Mouse (Mus musculus): ENCODE measurements around the gene Aadacl3.
A peak's percentile ranks its signal among the peaks of the same experiment; 100 is the strongest.

Aadacl3 gene

DNA sequence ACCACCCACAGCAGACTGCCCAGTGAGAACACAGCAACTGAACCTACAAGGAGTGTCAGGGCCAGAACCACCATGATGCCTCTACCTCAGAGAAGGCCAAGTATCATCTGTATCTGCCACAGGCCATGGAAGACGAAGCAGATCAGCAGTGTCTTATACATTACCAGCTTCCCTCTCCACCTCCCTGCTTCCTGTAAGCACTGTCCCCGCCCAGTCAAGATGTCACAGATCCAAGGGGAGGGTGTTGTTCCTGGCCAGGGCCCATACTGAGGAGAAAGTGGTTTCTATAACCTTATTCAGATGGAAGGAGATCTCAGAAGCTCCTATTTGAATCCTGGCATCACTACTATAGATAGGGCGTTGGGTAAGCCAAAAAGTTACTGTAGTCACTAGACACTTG is at the start of gene Aadacl3:
Gene Aadacl3 (minus strand): TSS at position 101 of the 400 bp plus-strand sequence.
- DNase-seq (ENCODE audit: low read depth, low spot score) = no peak

DNA sequence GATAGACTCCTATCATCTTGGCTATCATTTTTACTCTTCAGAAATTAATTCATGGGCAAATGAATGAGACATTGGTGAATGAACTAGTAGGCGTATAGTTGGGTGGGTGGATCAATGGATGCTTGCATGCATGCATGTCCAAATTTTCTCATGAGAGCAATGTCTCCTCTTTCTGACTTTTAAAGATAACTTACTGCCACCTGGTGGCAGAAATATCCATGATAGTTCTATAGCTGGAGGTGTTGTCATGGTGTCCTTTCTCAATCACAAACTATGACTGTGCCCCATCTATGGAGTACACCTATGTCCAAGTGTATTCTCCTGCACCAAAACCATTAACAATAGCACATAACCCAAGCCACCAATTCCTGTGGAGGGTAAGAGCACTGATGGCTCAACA is 43.0 kb upstream of the Aadacl3 start:
- no peak for DNase-seq (ENCODE audit: low read depth, low spot score)

DNA sequence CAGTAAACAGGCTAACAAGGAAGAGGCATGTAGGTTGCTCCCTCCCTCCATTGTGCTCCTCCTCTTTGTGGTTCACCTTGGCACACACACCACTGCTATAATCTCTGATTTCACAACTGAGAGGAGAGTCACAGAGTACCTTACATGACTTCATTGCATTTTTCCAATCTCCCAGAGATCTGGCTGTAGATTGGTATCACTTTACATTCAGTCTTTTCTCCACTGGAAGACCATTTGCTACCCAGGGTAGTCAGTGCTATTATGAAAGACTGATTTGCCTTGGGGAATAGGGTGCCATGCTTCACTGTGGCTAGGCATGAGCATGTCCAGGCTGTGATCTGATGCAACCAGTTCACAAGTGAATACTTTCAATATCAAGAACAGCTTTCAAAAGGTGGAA is 29.8 kb upstream of the Aadacl3 start:
- no peak for DNase-seq (ENCODE audit: low read depth, low spot score)

DNA sequence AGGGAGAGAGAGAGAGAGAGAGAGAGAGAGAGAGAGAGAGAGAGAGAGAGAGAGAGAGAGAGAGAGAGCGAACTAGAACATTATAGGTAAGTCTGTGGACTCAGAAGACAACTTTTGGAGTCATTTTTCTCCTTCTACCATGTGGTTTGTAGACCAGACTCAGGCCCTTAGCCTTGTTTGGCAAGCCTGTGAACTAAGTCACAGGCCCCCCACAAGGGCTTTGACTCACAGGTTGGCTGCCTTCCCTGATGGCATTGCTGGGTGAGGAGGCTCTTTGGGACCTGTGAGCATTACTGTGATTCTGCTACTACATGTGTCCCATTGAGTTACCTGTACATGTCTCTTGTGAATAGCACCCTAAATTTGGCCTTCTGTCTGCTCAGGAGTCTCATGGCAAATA is 4.5 kb upstream of the Aadacl3 start:
- DNase-seq (ENCODE audit: low read depth, low spot score) = no peak

DNA sequence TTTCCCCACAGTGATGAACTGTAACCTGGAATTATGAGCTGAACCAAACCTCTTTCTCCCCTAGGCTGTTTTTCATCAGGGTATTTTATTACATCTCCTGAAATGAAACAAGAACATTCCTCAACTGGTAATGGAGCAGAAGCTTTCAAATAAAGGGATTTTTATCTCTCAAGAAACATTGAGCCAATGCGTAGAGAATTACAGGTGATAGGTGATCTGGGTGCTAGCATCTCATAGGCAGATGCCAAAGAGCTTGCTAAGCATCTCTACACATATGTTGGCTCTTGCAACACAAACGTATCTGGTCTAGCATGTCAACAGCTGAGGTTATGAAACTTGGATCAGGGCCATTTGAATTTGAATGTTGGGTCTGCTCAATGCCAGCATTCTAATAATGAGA is 1.6 kb upstream of the Aadacl3 start:
- no peak for DNase-seq (ENCODE audit: low read depth, low spot score)

DNA sequence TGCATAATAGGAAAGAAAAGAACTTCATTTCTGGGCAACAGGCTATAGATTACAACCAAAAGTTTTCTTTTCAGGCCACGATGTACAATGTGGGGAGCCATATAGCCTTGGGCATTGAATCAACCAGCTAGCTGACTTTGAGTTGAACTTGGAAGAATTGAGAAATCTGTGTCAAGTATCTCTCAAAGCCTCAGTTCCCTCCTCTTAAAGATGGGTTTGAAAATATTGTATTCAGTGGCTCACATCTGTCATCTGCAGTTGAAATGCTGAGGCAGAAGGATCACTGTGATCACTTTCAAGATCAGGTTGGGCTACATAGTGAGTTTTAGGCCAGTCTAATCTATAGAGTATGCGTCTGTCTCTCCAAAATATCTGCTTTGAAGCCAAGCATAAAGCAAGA is 10.3 kb downstream of the Aadacl3 start, which contains the start of gene Gm9944:
Gene Gm9944 (minus strand): TSS at position 101 of the 400 bp plus-strand sequence.
- DNase-seq (ENCODE audit: low read depth, low spot score) = no peak

DNA sequence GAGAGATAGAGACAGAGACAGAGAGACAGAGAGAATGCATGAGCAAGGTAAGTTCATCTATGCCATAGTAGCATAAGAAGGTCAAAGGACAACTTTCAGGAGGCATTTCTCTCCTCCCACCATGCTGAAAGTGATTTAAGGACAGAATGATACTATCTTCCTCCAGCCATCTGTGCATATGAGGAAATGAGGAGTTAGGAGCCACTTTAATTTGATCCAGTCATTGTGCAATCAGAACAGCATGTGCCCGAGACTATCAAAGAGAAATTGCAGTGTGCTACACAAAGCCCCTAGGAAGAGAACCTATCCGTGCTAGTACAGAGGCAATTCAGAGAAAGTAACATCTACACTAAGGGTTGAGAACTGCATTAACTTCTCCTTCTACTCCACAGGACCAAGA is 15.0 kb downstream of the Aadacl3 start:
- no peak for DNase-seq (ENCODE audit: low read depth, low spot score)

DNA sequence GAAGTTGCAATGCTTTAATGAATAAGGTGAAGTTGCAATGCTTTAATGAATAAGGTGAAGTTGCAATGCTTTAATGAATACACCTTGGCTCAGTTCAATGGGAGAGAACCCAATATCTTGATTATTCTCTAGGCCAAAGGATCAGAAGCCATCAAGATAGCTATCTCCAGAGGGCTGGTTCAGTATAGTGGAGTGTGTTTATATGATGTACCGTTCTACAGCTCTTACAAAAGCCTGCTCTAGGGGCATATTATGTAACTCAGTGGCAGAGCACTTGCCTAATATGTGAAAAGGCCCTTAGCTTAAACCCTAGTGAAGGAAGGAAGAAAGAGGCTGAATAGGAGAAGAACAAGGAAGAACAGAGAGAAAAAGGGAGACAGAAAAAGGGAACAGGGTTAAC is 22.0 kb downstream of the Aadacl3 start:
- DNase-seq (ENCODE audit: low read depth, low spot score) = no peak

DNA sequence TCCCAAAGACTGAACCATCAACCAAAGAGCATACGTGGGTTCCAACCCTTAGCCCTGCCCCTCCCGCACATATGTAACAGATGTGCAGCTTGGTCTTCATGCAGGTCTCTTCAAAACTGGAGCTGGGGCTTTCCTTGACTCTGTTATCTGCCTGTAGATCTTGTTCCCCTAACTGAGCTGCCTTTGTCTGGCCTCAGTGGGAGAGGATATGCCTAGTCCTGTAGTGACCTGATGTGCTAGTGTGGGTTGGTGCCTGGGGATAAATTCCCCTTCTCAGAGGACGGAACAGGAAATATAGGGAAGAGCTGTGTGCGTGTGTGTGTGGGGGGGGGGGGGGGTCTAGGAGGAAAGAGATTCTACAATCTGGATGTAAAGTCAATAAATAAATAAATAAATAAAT is 22.5 kb downstream of the Aadacl3 start:
- DNase-seq (ENCODE audit: low read depth, low spot score) = no peak

DNA sequence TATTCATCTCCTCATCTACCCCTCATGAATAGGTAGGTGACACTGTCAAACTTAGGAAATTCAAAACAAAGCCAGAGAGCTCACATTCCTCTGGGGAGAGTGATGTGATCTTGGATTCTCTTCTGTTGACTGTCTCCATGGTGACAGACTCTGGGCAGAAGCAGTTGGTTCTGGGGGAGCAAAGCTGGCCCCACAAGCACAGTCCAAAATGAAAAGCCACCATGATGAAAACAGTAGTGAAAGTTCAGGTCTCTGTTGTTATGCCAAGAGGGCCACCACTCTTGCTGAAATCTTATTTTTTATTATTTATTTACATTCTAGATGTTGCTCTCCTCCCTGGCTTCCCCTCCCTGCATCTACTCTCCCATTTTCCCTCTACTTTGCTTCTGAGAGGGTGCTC is 24.9 kb downstream of the Aadacl3 start, which contains the start of gene 1700012P22Rik:
Gene 1700012P22Rik (minus strand): TSS at position 101 of the 400 bp plus-strand sequence.
- no peak for DNase-seq (ENCODE audit: low read depth, low spot score)

DNA sequence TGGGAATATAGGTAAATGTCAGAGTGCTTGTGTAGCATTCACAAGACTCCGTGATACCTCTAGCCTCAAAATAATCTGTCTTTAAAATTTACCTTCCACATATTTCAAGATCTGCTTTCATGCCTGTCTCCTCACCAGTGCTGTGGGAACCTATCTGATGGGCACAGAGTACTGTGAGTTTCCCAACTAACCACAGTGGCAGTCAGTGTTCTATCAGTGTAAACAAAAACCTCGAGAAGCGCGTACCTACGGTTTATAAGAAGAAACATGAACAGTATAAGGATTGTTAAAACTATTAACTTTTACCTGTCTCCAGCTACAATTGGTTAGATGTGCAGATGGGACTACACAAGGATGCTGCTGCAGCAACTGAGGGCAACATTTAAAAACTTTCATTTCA is 30.3 kb downstream of the Aadacl3 start:
- DNase-seq (ENCODE audit: low read depth, low spot score) = no peak

DNA sequence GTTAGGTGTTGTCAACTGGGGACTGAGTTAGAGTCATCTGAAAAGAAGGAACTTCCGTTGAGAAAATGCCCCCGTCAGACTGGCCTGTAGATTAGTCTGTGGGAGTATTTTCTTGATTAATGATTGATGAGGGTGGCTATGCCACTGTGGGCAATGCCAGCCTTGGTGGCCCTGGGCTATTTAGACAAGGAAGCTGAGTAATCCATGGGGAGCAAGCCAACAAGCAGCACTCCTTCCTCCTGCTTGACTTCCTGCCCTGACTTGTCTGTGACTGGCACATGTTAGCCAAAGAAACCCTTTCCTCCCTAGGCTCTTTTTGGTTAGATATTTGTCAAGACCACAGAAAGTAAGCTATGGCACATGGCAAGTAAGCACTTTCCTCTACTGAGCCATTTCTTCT is 32.8 kb downstream of the Aadacl3 start:
- no peak for DNase-seq (ENCODE audit: low read depth, low spot score)

DNA sequence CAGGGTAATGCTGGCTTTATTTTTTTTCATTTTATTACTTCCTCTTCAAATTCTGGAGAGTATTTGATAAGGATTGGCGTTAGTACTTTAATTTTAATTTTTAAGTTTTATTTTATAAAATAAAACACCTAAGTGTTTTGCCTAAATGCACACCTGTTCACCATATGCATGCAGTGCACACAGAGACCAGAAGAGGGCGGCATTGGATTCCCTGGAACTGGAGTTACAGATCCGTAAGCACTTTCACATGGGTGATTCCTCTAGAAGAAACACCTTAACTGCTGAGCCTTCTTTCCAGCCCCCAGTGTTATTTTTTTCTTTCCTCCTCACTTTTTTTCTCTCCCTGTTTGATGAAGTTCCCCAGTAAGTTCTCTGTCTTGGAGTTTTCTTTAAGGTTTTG is 34.7 kb downstream of the Aadacl3 start:
- no peak for DNase-seq (ENCODE audit: low read depth, low spot score)

DNA sequence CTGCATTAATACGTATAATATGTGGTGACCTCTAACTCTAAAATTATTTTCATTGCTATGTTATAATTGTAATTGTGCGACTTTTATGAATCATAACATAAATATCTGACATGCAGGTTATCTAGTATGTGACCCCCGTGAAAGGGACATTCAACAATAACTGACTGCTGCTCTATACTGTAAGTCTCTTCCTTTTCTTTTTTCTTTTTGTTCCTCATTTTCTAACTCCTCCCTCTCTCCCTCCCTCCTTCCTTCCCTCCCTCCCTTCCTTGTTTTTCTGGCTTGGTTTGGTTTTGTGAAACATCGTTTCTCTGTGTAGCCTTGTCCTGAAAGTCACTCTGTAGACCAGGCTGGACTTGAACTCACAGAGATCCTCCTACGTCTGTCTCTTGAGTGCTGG is 39.0 kb downstream of the Aadacl3 start:
- no peak for DNase-seq (ENCODE audit: low read depth, low spot score)

DNA sequence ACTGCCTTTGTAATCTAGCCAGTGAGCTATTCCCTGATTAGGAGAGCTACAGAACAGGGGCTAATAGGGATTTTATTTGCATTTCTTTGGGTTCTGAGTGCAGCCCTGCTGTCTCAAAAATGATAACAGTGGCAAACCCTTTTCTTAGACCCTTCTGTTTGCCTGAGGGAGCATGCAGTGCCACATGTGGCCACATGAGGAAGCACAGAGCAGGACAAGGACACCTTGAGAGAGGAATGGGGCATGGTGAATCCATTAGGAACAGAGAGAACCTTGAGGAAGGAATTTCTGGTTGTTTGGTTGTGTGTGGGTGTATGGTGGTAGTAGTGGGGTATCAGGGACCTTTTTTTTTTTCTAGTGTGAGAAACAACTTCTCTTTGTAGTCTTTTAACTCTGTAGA is 42.9 kb downstream of the Aadacl3 start:
- no peak for DNase-seq (ENCODE audit: low read depth, low spot score)

DNA sequence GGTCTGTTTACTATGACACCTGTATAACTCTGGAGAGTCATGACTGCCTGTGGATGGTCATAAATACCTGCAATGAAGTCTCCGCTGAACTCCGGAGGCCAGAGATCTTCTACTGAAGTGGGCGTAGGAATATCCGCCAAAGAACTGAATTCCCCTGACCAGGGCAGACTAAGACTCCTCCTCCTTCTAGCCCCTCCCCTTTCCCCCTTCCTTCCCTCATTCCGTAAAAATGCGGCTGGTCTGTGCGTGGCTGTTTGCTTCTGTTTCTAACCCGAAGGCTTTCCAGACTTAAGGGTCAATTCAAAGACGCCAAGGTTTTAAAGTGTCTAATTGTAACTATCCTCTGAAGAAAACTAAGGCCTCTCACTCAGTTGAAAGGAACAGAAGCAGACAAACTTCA is 55.3 kb downstream of the Aadacl3 start, which contains the start of gene Pramef12:
Gene Pramef12 (minus strand): TSS at position 175 of the 400 bp plus-strand sequence.
- no peak for DNase-seq (ENCODE audit: low read depth, low spot score)

DNA sequence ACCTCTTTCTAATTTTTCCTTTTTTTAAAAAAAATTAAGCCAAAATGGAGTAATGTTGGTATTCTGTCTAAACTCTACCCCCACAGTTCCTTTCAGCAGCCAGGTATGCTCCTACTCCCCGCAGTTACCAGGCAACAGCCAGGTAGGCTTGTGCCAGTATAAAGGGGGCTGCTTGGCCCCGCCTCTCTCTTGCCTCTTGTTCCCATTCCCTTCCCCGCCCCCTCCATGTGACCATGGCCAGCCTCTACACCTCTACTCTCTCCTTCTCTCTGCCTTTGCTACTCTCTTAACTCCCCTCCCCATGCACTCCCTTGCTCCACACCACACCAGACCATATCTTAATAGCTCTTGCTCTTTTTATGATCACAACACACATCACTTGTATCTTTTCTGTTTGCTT is 57.3 kb downstream of the Aadacl3 start:
- DNase-seq (ENCODE audit: low read depth, low spot score) = no peak

DNA sequence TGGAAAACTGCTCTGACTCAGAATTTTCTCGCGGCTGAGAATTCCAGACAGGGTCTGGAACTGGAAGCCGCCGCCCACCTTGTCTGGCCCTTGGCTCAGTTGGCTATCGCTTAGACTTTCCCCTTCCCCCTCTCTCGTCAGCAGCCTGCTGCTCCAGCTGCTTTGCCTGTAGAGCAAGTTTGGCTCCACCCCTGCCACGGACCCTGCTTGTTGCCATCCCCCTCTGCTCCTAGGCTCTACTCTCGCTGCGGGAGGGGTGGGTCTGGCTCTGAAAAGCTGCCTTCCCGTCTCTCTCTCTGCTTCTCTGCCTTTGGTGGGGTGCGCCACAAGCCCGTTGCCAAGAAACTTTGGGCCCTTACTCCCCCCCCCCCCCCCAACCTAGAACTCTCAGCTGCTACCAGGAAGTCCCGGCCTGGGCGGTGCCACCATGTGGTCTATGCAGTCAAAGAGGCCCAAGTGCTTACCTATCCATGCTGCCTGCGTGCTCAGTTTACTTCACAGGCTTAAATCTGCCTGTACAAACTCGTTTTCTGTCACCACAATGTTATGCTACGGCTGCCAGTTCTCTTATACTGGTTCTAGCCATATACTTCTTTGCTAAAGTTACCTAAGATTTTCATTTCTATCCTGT is 59.0 kb downstream of the Aadacl3 start:
- DNase-seq (ENCODE audit: low read depth, low spot score) = peak; percentile 8
